Mouse (Mus musculus): Measurements from ENCODE around the gene Slc4a10.

- TF ChIP-seq CTCF (IDR thresholded peaks at IDR 0.05; ENCODE audit: low read depth, low read length) (no peak), POLR2A (IDR thresholded peaks at IDR 0.05; ENCODE audit: borderline replicate concordance, low read depth, low read length) (no peak)
Observed at GRCm38 (mm10) chr2:62210109-62210508, 163.8 kb downstream of the Slc4a10 start.
